Mouse (Mus musculus): Measurements from ENCODE around the gene Gbp6.
"Not testable (repeated sequence)": the region's sequence is repeated elsewhere in the genome, so short reads cannot be mapped to it uniquely, and the experiment has no call there.

Gbp6 gene

GRCm38 (mm10) chr5:105293226-105294165 is at the start of gene Gbp6, which contains the start of gene Gm43302:
Gene Gbp6, minus strand, starts transcription at chr5:105293698.
Gene Gm43302, minus strand, starts transcription at chr5:105293695.
- not testable (repeated sequence) for DNase-seq

- no peak for DNase-seq
These were observed 47.8 kb upstream of the Gbp6 start for GRCm38 (mm10) chr5:105341281-105341680.

- DNase-seq, result no peak
These were observed 29.0 kb upstream of the Gbp6 start for GRCm38 (mm10) chr5:105322543-105322942.

GRCm38 (mm10) chr5:105310941-105311340 is 17.4 kb upstream of the Gbp6 start:
- DNase-seq, result no peak

- DNase-seq, result not testable (repeated sequence)
These were observed 15.7 kb upstream of the Gbp6 start for GRCm38 (mm10) chr5:105309148-105309547.

GRCm38 (mm10) chr5:105306946-105307345 is 13.4 kb upstream of the Gbp6 start:
- DNase-seq, result not testable (repeated sequence)

- no peak for DNase-seq
These were observed 12.7 kb upstream of the Gbp6 start for GRCm38 (mm10) chr5:105306159-105306581.

GRCm38 (mm10) chr5:105305671-105306070 is 12.2 kb upstream of the Gbp6 start:
- not testable (repeated sequence) for DNase-seq

GRCm38 (mm10) chr5:105301963-105302362 is 8.5 kb upstream of the Gbp6 start:
- DNase-seq, result no peak

- DNase-seq, result no peak
These were observed 8.0 kb upstream of the Gbp6 start for GRCm38 (mm10) chr5:105301531-105301930.

- no peak for DNase-seq
These were observed 2.2 kb upstream of the Gbp6 start for GRCm38 (mm10) chr5:105295746-105296145.

GRCm38 (mm10) chr5:105292492-105292891 is 1.0 kb downstream of the Gbp6 start:
- DNase-seq, result no peak

- not testable (repeated sequence) for DNase-seq
These were observed 2.6 kb downstream of the Gbp6 start for GRCm38 (mm10) chr5:105290921-105291320.

GRCm38 (mm10) chr5:105260673-105261072 is 32.8 kb downstream of the Gbp6 start:
- not testable (repeated sequence) for DNase-seq

GRCm38 (mm10) chr5:105252491-105252890 is 41.0 kb downstream of the Gbp6 start:
- no peak for DNase-seq

GRCm38 (mm10) chr5:105244741-105245140 is 48.8 kb downstream of the Gbp6 start:
- not testable (repeated sequence) for DNase-seq

GRCm38 (mm10) chr5:105240982-105241381 is 52.5 kb downstream of the Gbp6 start:
- not testable (repeated sequence) for DNase-seq

- not testable (repeated sequence) for DNase-seq
These were observed 53.9 kb downstream of the Gbp6 start, which contains the start of gene Gbp10 for GRCm38 (mm10) chr5:105239483-105240047. Gene Gbp10, minus strand, starts transcription at chr5:105239533.

- DNase-seq, result not testable (repeated sequence)
These were observed 55.1 kb downstream of the Gbp6 start for GRCm38 (mm10) chr5:105238402-105238801.

- not testable (repeated sequence) for DNase-seq
These were observed 57.5 kb downstream of the Gbp6 start for GRCm38 (mm10) chr5:105236040-105236439.

Measured in right cerebral cortex, postnatal 4 days (tissue).